Mouse (Mus musculus) liver, embryonic 13.5 days (tissue): ENCODE results near the gene Meltf. TPM values are rescaled to one million over a fixed set of nuclear protein-coding genes. Genes with fewer than 3 reads are reported as not detected.
"Not testable (repeated sequence)": the region's sequence is repeated elsewhere in the genome, so short reads cannot be mapped to it uniquely, and the experiment has no call there.

Source experiments
- ATAC-seq: fragments of 200-750 bp; cut with Nextera tagmentation; 2 replicates; pipeline ENCODE4 v1.8.0; 2017; ENCODE audit warnings: low read depth, mild to moderate bottlenecking, moderate number of reproducible peaks, moderate library complexity
- DNase-seq: peaks from one replicate; pipeline ENCODE4 v3.0.0; 2022
- H3K27ac ChIP-seq: fragments of 300-500 bp; sonication (generic); 2 replicates; pipeline ENCODE4 v1.5.1; 2015; ENCODE audit warnings: moderate library complexity, mild to moderate bottlenecking, inconsistent platforms
- H3K27me3 ChIP-seq: fragments of 300-500 bp; sonication (generic); 2 replicates; pipeline ENCODE4 v1.6.1; 2015; ENCODE audit warnings: mild to moderate bottlenecking, inconsistent platforms
- H3K36me3 ChIP-seq: fragments of 300-500 bp; sonication (generic); 2 replicates; pipeline ENCODE4 v1.6.1; 2015; ENCODE audit warnings: mild to moderate bottlenecking, inconsistent platforms
- H3K4me1 ChIP-seq: fragments of 300-500 bp; sonication (generic); replicated peaks from 2 replicates; pipeline ENCODE4 v1.6.1; 2015; ENCODE audit warnings: inconsistent platforms
- H3K4me2 ChIP-seq: fragments of 300-500 bp; sonication (generic); 2 replicates; pipeline ENCODE4 v1.6.1; 2015; ENCODE audit warnings: inconsistent platforms, mild to moderate bottlenecking, moderate library complexity
- H3K4me3 ChIP-seq: fragments of 300-500 bp; sonication (generic); replicated peaks from 2 replicates; pipeline ENCODE4 v1.5.1; 2015; ENCODE audit warnings: mild to moderate bottlenecking, inconsistent platforms
- H3K9ac ChIP-seq: fragments of 300-500 bp; sonication (generic); 2 replicates; pipeline ENCODE4 v1.6.1; 2015; ENCODE audit warnings: mild to moderate bottlenecking, inconsistent platforms
- H3K9me3 ChIP-seq: fragments of 300-500 bp; sonication (generic); replicated peaks from 2 replicates; pipeline ENCODE4 v1.6.1; 2016; ENCODE audit warnings: inconsistent platforms
- WGBS: fragments of 180-500 bp; shearing (Covaris S2); methylation state at CpG from one replicate; pipeline ENCODE4 v1.1.7; 2015; ENCODE audit not compliant: insufficient replicate concordance; 5-methylcytosine and 5-hydroxymethylcytosine counted together
- polyA plus RNA-seq: library from polyadenylated mRNA; unstranded; fragments of >200 nt; fragmentation: Nextera tagmentation; extraction: Ambion mirVana; gene quantifications from 2 replicates; pipeline ENCODE4 v1.2.1, GENCODE M21; 2015

Gene Meltf
- polyA plus RNA-seq, 1 experiment from 2014 or later = 0.10 TPM

DNA sequence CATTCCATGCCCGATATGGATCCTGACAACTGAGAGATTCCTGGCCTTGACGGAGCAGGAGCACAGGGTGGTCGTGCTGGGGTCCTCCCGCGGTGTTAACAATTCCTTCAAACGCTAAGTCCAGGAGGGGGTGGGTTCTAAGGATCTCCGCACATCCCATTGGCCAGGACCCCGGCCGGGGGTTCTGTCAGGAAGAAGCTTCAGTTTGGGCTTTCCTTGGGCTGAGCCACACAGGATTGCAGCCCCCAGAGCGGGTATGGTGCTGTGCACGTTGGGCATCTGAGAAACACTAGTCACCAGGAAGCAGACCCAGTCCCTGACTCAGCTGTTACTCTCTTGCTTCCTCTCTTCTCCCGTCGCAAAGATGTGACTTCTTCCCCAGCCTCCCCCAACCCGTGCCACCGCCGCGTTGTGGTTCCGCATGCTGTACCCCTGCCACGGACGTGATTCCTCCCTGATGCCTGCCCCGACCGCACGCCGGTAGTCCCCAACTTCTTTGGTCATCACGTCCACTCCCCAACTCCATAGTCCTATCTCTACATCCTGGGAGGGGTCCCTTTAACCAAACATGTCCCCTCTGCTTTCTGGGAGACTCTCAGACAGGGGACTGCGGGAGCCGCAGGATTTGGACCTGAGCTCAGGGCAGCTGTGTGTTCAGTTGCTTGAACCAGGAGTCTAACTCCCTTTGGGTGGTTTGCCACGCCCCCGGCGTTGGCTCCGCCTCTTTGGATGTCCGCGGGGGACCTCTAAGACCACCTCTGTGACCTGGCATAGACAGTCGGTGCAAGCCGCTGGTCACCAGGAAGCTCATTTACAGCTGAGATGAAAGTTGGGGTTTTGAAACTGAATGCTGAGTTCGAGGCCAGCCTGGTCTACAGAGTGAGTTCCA is 56.7 kb downstream of the Meltf start:
- Histone ChIP-seq H3K4me3 (peak overlapping the region; percentile 56), H3K27me3 (peaks cover 72% of the 10 kb centered on the region), H3K9ac (no peak overlapping the region), H3K36me3 (no peaks in the 10 kb centered on the region), H3K27ac (no peak overlapping the region), H3K4me2 (peak overlapping the region; percentile 52), H3K4me1 (peaks cover 25% of the 10 kb centered on the region), H3K9me3 (no peaks in the 10 kb centered on the region)
- no peak for DNase-seq
- WGBS = 5% methylated on average over 36 of the region's 36 CpGs
- no peak for ATAC-seq

DNA sequence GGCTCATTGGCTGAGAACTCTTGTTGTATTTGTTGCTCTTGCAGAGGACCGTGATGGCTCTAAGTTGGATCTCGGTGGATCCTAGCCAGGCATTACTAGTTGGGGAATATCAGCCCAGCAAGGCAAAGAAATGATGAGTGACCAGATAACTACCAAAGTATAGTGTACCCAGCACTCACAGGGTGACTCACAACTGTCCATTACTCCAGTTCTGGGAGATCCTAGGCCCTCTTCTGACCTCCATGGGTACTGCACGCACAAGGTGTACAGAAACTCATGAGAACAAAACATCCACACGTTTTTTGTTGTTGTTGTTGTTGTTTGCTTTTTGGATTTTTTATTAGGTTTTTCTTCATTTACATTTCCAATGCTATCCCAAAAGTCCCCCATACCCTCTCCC is 58.0 kb downstream of the Meltf start:
- Histone ChIP-seq H3K27ac (no peak overlapping the region), H3K4me3 (no peak overlapping the region), H3K9me3 (no peaks in the 10 kb centered on the region), H3K27me3 (peaks cover 60% of the 10 kb centered on the region), H3K4me2 (no peak overlapping the region), H3K4me1 (peaks cover 32% of the 10 kb centered on the region), H3K9ac (no peak overlapping the region), H3K36me3 (no peaks in the 10 kb centered on the region)
- DNase-seq (no peak), ATAC-seq (no peak)
- WGBS = 69% methylated on average over 4 of the region's 4 CpGs

DNA sequence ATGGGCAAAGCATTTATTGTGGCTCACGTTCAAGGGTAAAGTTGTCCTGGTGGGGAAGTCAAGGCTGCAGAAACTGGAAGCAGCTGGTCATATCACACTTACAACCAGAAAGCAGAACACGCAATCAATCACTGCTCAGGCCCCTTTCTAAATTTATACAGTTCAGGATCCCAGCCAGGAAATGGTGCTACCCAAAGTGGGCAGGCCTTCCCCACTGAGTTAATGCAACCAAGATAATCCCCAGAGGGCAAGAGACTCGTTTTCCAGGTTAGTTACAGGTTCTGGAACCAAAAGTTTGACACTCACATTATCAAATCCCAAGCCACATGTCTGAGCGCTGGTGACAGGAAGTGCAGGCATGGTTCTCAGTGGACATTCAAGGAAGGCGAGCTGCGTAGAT is 60.2 kb downstream of the Meltf start:
- H3K4me2 ChIP-seq = no peak overlapping the region
- ATAC-seq = no peak
- H3K27ac ChIP-seq = no peak overlapping the region
- H3K36me3 ChIP-seq = no peaks in the 10 kb centered on the region
- WGBS = 43% methylated on average over 6 of the region's 6 CpGs
- H3K27me3 ChIP-seq = peaks cover 37% of the 10 kb centered on the region
- DNase-seq = no peak
- H3K4me1 ChIP-seq = peaks cover 19% of the 10 kb centered on the region
- H3K4me3 ChIP-seq = no peak overlapping the region
- no peaks in the 10 kb centered on the region for H3K9me3 ChIP-seq
- H3K9ac ChIP-seq = no peak overlapping the region

DNA sequence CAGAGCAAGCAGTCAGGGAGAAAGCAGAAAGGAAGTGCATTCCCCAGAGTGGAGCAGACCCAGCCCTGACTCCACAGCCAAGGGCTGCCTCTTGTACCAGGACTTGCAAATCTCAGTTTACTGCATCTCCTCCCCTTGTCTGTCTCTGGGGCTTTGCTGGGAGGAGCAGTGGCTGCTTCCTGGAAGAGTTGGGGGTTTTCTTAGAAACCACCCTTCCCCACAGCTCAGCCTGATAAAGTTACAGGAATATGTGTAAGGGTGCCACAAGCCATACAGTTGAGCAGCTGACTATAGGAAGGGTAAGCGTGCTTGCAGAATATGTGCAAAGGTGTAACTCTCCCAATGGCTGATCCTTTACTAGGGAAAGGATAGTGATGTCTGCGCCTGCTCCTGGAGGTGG is 62.0 kb downstream of the Meltf start:
- no peak overlapping the region for H3K4me3 ChIP-seq
- H3K27ac ChIP-seq = no peak overlapping the region
- peaks cover 18% of the 10 kb centered on the region for H3K4me1 ChIP-seq
- H3K9ac ChIP-seq = no peak overlapping the region
- 23% methylated on average over 2 of the region's 2 CpGs for WGBS
- no peaks in the 10 kb centered on the region for H3K9me3 ChIP-seq
- peaks cover 19% of the 10 kb centered on the region for H3K27me3 ChIP-seq
- peak; percentile 24 for DNase-seq
- H3K4me2 ChIP-seq = 0 out of 2 replicates have a peak overlapping the region, but pooled peaks have one; percentile 12
- peak; percentile 60 for ATAC-seq
- peaks cover 7% of the 10 kb centered on the region; the same call in 1 of the 2 replicates for H3K36me3 ChIP-seq

DNA sequence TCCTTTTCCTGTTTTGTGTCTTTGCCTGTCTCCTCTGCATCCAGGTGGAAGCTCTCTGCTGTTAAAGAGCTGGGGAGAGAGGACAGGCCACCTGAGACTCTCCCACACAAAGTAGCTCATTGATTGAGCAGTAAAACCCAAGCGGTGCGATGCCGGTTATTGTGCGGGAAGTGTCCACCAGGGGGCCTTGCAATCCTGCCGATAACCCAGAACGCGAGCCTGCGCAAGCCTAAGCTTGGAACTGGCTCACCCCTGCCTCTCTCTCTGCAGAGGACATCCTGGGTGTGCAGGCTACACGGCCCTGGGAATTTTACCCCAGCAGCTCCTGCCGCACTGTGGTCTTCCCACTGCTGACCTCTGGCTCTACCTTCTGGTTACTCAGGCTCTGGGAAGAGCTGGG is 65.4 kb downstream of the Meltf start:
- Histone ChIP-seq H3K9ac (no peak overlapping the region), H3K4me3 (no peak overlapping the region), H3K9me3 (no peaks in the 10 kb centered on the region), H3K27me3 (peaks cover 4% of the 10 kb centered on the region), H3K4me1 (peaks cover 39% of the 10 kb centered on the region), H3K36me3 (peaks cover 7% of the 10 kb centered on the region; the same call in 1 of the 2 replicates), H3K27ac (no peak overlapping the region), H3K4me2 (0 out of 2 replicates have a peak overlapping the region, but pooled peaks have one; percentile 17)
- ATAC-seq (peak; percentile 24; the same call in 1 of the 2 replicates), DNase-seq (peak; percentile 64)
- 7% methylated on average over 10 of the region's 10 CpGs for WGBS

DNA sequence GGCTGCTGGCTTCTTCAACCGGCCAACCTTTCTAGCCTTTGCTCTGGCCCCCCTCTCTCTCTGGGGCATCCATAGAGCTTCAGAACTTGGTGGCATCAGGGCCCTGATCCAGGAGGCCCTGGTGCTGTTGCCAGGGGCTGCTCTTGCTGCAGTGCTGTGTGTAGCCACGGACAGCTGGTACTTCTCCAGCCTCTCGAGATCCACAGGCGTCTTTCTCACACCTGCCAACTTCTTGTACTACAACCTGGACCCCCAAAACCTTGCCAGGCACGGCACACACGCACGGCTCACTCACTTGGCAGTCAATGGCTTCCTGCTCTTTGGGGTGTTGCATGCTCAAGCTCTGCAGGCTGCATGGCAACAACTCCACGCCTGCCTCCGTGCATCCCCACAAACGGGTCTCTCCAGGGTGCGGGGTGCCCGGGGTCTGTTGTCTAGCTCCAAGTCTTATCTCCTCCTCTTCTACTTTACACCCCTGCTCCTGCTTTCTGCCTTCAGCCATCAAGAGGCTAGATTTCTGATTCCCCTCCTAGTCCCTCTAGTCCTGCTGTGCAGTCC is 66.2 kb downstream of the Meltf start:
- no peak for ATAC-seq
- DNase-seq = no peak
- Histone ChIP-seq H3K9me3 (no peaks in the 10 kb centered on the region), H3K27ac (no peak overlapping the region), H3K4me3 (no peak overlapping the region), H3K4me1 (peaks cover 47% of the 10 kb centered on the region), H3K9ac (no peak overlapping the region), H3K4me2 (no peak overlapping the region), H3K27me3 (no peaks in the 10 kb centered on the region), H3K36me3 (peaks cover 7% of the 10 kb centered on the region; the same call in 1 of the 2 replicates)
- WGBS = 78% methylated on average over 12 of the region's 12 CpGs

DNA sequence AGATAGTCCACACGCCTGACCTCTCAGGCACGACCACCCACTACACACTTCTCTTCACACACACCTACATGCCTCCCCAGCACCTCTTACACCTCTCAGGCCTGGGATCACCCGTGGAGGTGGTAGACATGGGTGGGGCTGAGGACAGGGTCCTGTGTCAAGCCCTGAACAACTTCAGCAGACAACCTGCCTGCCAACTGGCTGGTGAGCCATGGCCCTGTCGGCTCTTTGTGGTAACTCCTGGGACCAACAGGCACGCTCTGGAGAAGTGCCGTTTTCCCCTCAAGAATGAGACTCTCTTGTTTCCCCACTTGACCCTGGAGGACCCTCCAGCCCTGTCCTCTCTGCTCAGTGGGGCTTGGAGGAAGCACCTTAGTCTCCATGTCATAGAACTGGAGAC is 66.8 kb downstream of the Meltf start:
- no peak for DNase-seq
- H3K27ac ChIP-seq = no peak overlapping the region
- H3K4me1 ChIP-seq = peaks cover 52% of the 10 kb centered on the region
- H3K9ac ChIP-seq = no peak overlapping the region
- peaks cover 11% of the 10 kb centered on the region; the same call in 1 of the 2 replicates for H3K36me3 ChIP-seq
- no peaks in the 10 kb centered on the region for H3K9me3 ChIP-seq
- 77% methylated on average over 6 of the region's 6 CpGs for WGBS
- no peak for ATAC-seq
- H3K4me3 ChIP-seq = no peak overlapping the region
- H3K4me2 ChIP-seq = no peak overlapping the region
- H3K27me3 ChIP-seq = no peaks in the 10 kb centered on the region

DNA sequence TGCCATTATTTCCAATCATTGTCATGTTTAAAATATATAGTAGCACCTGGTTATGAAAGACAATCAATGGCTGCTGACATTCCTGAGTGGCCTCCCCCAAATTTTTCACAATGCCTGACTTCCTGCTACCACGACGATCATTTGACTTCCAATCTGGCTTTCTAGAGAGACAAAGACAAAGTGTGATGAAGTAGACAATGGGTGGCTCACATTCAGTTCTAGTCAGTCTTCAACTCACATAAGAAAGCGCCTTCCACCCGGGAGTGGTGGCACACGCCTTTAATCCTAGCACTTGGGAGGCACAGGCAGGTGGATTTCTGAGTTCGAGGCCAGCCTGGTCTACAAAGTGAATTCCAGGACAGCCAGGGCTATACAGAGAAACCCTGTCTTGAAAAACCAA is 67.4 kb downstream of the Meltf start:
- not testable (repeated sequence) for H3K9ac ChIP-seq, H3K27ac ChIP-seq, ATAC-seq, H3K9me3 ChIP-seq, H3K27me3 ChIP-seq, DNase-seq
- peaks cover 48% of the 10 kb centered on the region for H3K4me1 ChIP-seq
- H3K4me3 ChIP-seq = 0 out of 2 replicates have a peak overlapping the region, but pooled peaks have one; percentile 96
- 76% methylated on average over 6 of the region's 6 CpGs for WGBS
- H3K36me3 ChIP-seq = peaks cover 16% of the 10 kb centered on the region; the same call in 1 of the 2 replicates
- H3K4me2 ChIP-seq = 0 out of 2 replicates have a peak overlapping the region, but pooled peaks have one; percentile 82

DNA sequence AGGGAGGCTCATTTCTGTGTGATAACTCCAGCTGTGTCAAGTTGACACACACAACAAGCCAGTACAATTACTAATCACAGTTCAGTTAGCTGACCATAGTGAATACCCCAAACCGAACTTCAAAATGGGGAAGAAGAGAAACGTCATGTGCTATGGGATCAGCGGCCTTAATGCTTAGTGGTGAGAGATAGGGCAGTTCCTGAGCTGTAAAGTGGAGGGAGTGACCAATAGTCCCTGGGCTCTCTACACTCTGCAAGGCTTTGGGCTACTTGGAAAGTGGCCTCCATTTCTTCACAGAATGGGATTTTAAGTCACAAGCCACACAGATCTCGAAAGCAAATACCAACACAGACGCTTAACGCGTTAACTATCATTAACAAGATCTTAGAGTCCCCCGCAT is 68.7 kb downstream of the Meltf start:
- peak overlapping the region; percentile 92 for H3K9ac ChIP-seq
- 6% methylated on average over 8 of the region's 8 CpGs for WGBS
- no peak for DNase-seq
- ATAC-seq = no peak
- peak overlapping the region; percentile 82 for H3K4me2 ChIP-seq
- H3K36me3 ChIP-seq = peaks cover 27% of the 10 kb centered on the region
- H3K27me3 ChIP-seq = no peaks in the 10 kb centered on the region
- no peaks in the 10 kb centered on the region for H3K9me3 ChIP-seq
- peak overlapping the region; percentile 96 for H3K4me3 ChIP-seq
- peak overlapping the region; percentile 83 for H3K27ac ChIP-seq
- H3K4me1 ChIP-seq = peaks cover 48% of the 10 kb centered on the region

DNA sequence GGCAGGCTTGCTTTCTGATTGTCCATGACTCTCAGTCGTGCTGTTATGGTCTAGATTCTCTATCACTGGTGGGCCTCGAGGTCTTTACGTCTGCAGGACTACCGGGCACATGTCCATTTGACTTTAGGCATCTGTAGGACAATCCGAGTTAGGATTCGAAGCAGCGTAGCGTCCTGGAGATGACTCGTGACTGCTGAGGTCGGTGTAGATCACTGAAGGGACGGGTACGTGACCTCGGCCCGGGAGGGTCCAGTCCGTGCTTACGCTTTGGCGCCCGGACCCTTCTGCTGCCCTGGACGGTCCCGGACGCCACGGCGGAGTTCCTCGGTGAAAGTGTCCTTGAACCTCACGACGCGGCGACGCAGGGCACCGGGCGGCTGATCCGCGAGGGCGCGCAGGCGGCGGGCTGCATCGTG is 69.3 kb downstream of the Meltf start:
- WGBS = under 1% methylated on average over 38 of the region's 38 CpGs
- H3K4me3 ChIP-seq = peak overlapping the region; percentile 96
- no peaks in the 10 kb centered on the region for H3K27me3 ChIP-seq
- peak overlapping the region; percentile 83 for H3K27ac ChIP-seq
- peak overlapping the region; percentile 92 for H3K9ac ChIP-seq
- peaks cover 48% of the 10 kb centered on the region for H3K4me1 ChIP-seq
- ATAC-seq (peak; percentile 62; the same call in 1 of the 2 replicates), DNase-seq (no peak)
- peak overlapping the region; percentile 82 for H3K4me2 ChIP-seq
- peaks cover 27% of the 10 kb centered on the region for H3K36me3 ChIP-seq
- H3K9me3 ChIP-seq = no peaks in the 10 kb centered on the region

DNA sequence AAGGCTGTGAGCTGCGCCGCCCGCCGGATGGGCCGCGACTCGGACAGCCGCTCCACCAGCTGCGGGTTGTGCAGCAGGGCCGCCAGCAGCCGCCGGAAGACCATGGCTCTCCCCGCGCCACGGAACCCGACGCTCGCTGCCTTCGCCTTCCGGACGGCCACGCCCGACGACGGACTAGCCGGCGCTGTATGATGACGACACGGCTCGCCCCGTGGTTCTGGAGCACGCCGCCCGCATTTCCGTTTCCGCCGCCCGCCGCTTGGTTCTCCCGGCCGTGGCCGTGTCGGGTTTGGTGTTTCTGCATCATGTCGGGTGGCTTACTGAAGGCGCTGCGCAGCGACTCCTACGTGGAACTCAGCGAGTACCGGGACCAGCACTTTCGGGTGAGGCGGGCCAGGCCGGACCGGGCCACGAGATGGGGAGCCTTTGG is 69.8 kb downstream of the Meltf start, which contains the start of the genes 0610012G03Rik and Ncbp2:
0610012G03Rik (minus strand) TSS at position 150 of the 430 bp plus-strand sequence.
Ncbp2 (plus strand) TSS at position 169 of the 430 bp plus-strand sequence.
- H3K4me3 ChIP-seq = peak within 1 kb of the TSS; percentile 96
- peaks cover 27% of the 10 kb centered on the region for H3K36me3 ChIP-seq
- ATAC-seq = peak; percentile 88
- no peaks in the 10 kb centered on the region for H3K9me3 ChIP-seq
- peak within 1 kb of the TSS; percentile 92 for H3K9ac ChIP-seq
- peak within 1 kb of the TSS; percentile 82 for H3K4me2 ChIP-seq
- WGBS = under 1% methylated on average over 53 of the region's 55 CpGs
- no peaks in the 10 kb centered on the region for H3K27me3 ChIP-seq
- DNase-seq = peak; percentile 88
- H3K4me1 ChIP-seq = peaks cover 48% of the 10 kb centered on the region
- peak within 1 kb of the TSS; percentile 83 for H3K27ac ChIP-seq
